Mouse (Mus musculus) MEL (cell line): ENCODE data around the gene Rad51b. TPM values are rescaled to one million over a fixed set of nuclear protein-coding genes. Genes with fewer than 3 reads are reported as not detected.

Source experiments
- DNase-seq: peaks from one replicate; pipeline ENCODE4 v3.0.0; 2011; ENCODE audit warnings: low read depth, low spot score
- H3K27ac ChIP-seq: 2 replicates; pipeline ENCODE4 v1.5.1; 2012; ENCODE audit warnings: low read depth, mild to moderate bottlenecking, control low read depth, low read length, moderate library complexity; ENCODE audit not compliant: control insufficient read depth
- H3K27me3 ChIP-seq, 2 experiments: fragments of 150-350 bp in 1 of 2; sonication (generic) in 1 of 2; 2 replicates each; pipeline ENCODE4 v1.6.1; 2012; ENCODE audit warnings: low read length in 2 of 2, mild to moderate bottlenecking in 2 of 2, improper control_type of control experiment in 1 of 2, moderate library complexity in 1 of 2; ENCODE audit not compliant: insufficient read depth in 2 of 2, control insufficient read depth in 1 of 2
- H3K36me3 ChIP-seq, 2 experiments: 2 replicates each; pipeline ENCODE4 v1.6.1; 2012 to 2014; ENCODE audit warnings: low read length in 2 of 2, improper control_type of control experiment in 1 of 2, inconsistent platforms in 1 of 2, mild to moderate bottlenecking in 1 of 2; ENCODE audit not compliant: insufficient read depth in 2 of 2, control insufficient read depth in 1 of 2
- H3K4me1 ChIP-seq, 2 experiments: fragments of 150-350 bp in 1 of 2; sonication (generic) in 1 of 2; 2 replicates each; pipeline ENCODE4 v1.6.1; 2012; ENCODE audit warnings: low read length in 2 of 2, improper control_type of control experiment in 1 of 2, mild to moderate bottlenecking in 1 of 2; ENCODE audit not compliant: insufficient read depth in 2 of 2, control insufficient read depth in 1 of 2
- H3K4me3 ChIP-seq, 2 experiments: fragments of 150-350 bp in 1 of 2; sonication (generic) in 1 of 2; 2 replicates each; pipeline ENCODE4 v1.5.1; 2012; ENCODE audit warnings: low read depth in 2 of 2, low read length in 2 of 2, mild to moderate bottlenecking in 2 of 2, moderate library complexity in 2 of 2, control low read depth in 1 of 2, improper control_type of control experiment in 1 of 2; ENCODE audit not compliant: control insufficient read depth in 1 of 2, insufficient read depth in 1 of 2
- H3K79me2 ChIP-seq: 2 replicates; pipeline ENCODE4 v1.6.1; 2012; ENCODE audit warnings: mild to moderate bottlenecking, low read length, moderate library complexity; ENCODE audit not compliant: control insufficient read depth, poor library complexity, insufficient read depth
- H3K9ac ChIP-seq: 2 replicates; pipeline ENCODE4 v1.6.1; 2012; ENCODE audit warnings: low read depth, mild to moderate bottlenecking, control low read depth, low read length, moderate library complexity; ENCODE audit not compliant: control insufficient read depth, poor library complexity, severe bottlenecking
- H3K9me3 ChIP-seq: fragments of 150-350 bp; sonication (generic); replicated peaks from 2 replicates; pipeline ENCODE4 v1.6.1; 2012; ENCODE audit warnings: mild to moderate bottlenecking, low read length, improper control_type of control experiment, moderate library complexity; ENCODE audit not compliant: insufficient read depth
- CTCF ChIP-seq, 3 experiments: IDR thresholded peaks in 2 of 3; conservative IDR thresholded peaks in 1 of 3; 2 replicates each; pipeline ENCODE4 v1.5.1; 2011 to 2012; ENCODE audit warnings: low read length in 3 of 3, low read depth in 2 of 3, mild to moderate bottlenecking in 2 of 3, improper control_type of control experiment in 1 of 3, inconsistent platforms in 1 of 3, mixed read lengths in 1 of 3, moderate library complexity in 1 of 3; ENCODE audit not compliant: control insufficient read depth in 1 of 3, insufficient read depth in 1 of 3, poor library complexity in 1 of 3, severe bottlenecking in 1 of 3
- E2F4 ChIP-seq: IDR thresholded peaks from 2 replicates; pipeline ENCODE4 v1.6.1; 2011; ENCODE audit warnings: low read depth, low read length, improper control_type of control experiment, borderline replicate concordance
- ELF1 ChIP-seq: IDR thresholded peaks from 2 replicates; pipeline ENCODE4 v1.6.1; 2014; ENCODE audit warnings: low read depth, mild to moderate bottlenecking, inconsistent platforms, low read length, improper control_type of control experiment, moderate library complexity
- GABPA ChIP-seq: IDR thresholded peaks from 2 replicates; pipeline ENCODE4 v1.6.1; 2012; ENCODE audit warnings: low read depth, mild to moderate bottlenecking, inconsistent platforms, low read length, improper control_type of control experiment, moderate library complexity
- GATA1 ChIP-seq: IDR thresholded peaks from 2 replicates; pipeline ENCODE4 v1.6.1; 2011; ENCODE audit warnings: low read depth, low read length, improper control_type of control experiment
- HCFC1 ChIP-seq: IDR thresholded peaks from 2 replicates; pipeline ENCODE4 v1.6.1; 2012; ENCODE audit warnings: low read depth, mild to moderate bottlenecking, inconsistent platforms, low read length, improper control_type of control experiment, moderate library complexity
- MAX ChIP-seq: IDR thresholded peaks from 2 replicates; pipeline ENCODE4 v1.6.1; 2011; ENCODE audit warnings: low read length, improper control_type of control experiment
- MEF2A ChIP-seq: IDR thresholded peaks from 2 replicates; pipeline ENCODE4 v1.6.1; 2014; ENCODE audit warnings: low read depth, mild to moderate bottlenecking, inconsistent platforms, low read length, improper control_type of control experiment; ENCODE audit not compliant: poor library complexity, insufficient replicate concordance, severe bottlenecking; ENCODE audit errors: extremely low read depth
- MYB ChIP-seq: IDR thresholded peaks from 2 replicates; pipeline ENCODE4 v1.6.1; 2011; ENCODE audit warnings: mild to moderate bottlenecking, low read depth, low read length, improper control_type of control experiment
- MYC ChIP-seq: IDR thresholded peaks from 2 replicates; pipeline ENCODE4 v1.6.1; 2011; ENCODE audit warnings: low read depth, mild to moderate bottlenecking, low read length, improper control_type of control experiment, moderate library complexity
- NELFE ChIP-seq: IDR thresholded peaks from 2 replicates; pipeline ENCODE4 v1.6.1; 2011; ENCODE audit warnings: low read depth, low read length, improper control_type of control experiment
- NRF1 ChIP-seq: IDR thresholded peaks from 2 replicates; pipeline ENCODE4 v1.6.1; 2014; ENCODE audit warnings: low read depth, mild to moderate bottlenecking, inconsistent platforms, low read length, improper control_type of control experiment, moderate library complexity; ENCODE audit not compliant: poor library complexity, insufficient read depth, severe bottlenecking
- POLR2AphosphoS2 ChIP-seq: IDR thresholded peaks from 2 replicates; pipeline ENCODE4 v1.6.1; 2011; ENCODE audit warnings: low read length, improper control_type of control experiment
- POLR2AphosphoS5 ChIP-seq: IDR thresholded peaks from 2 replicates; pipeline ENCODE4 v1.6.1; 2012; ENCODE audit warnings: low read depth, borderline replicate concordance, mild to moderate bottlenecking, inconsistent platforms, low read length, moderate library complexity, mixed read lengths
- RAD21 ChIP-seq: IDR thresholded peaks from 2 replicates; pipeline ENCODE4 v1.6.1; 2011; ENCODE audit warnings: mild to moderate bottlenecking, low read depth, low read length, improper control_type of control experiment
- RCOR1 ChIP-seq: IDR thresholded peaks from 2 replicates; pipeline ENCODE4 v1.6.1; 2012; ENCODE audit warnings: low read depth, mild to moderate bottlenecking, inconsistent platforms, low read length, improper control_type of control experiment
- SIN3A ChIP-seq: IDR thresholded peaks from 2 replicates; pipeline ENCODE4 v1.6.1; 2012; ENCODE audit warnings: low read length, improper control_type of control experiment, inconsistent platforms
- TAL1 ChIP-seq: IDR thresholded peaks from 2 replicates; pipeline ENCODE4 v1.6.1; 2012; ENCODE audit warnings: mild to moderate bottlenecking, inconsistent platforms, low read length, moderate library complexity, mixed read lengths
- TBP ChIP-seq: IDR thresholded peaks from 2 replicates; pipeline ENCODE4 v1.8.0; 2011; ENCODE audit warnings: low read depth, low read length, improper control_type of control experiment
- ZNF384 ChIP-seq: IDR thresholded peaks from 2 replicates; pipeline ENCODE4 v1.6.1; 2012; ENCODE audit warnings: low read depth, mild to moderate bottlenecking, inconsistent platforms, low read length, improper control_type of control experiment
- polyA plus RNA-seq, 2 experiments: library from polyadenylated mRNA; stranded (reverse) in 1 of 2; unstranded in 1 of 2; fragments of >175 nt in 1 of 2; fragments of >200 nt in 1 of 2; gene quantifications; 2 replicates each; pipeline versions ENCODE4 v1.2.1 to v1.2.4; 2012; ENCODE audit warnings: low replicate concordance in 2 of 2, low read depth in 1 of 2; ENCODE audit not compliant: insufficient read length in 2 of 2, insufficient read depth in 1 of 2, missing spikeins in 1 of 2
- total RNA-seq: library from RNA; depleted of rRNA; stranded (reverse); fragments of 300-350 nt; gene quantifications from 2 replicates; pipeline ENCODE4 v1.2.3, GENCODE M21; 2012

Gene Rad51b
- total and polyA plus RNA-seq, 3 experiments: 3.6 to 5.7 TPM; not detected in 1

DNA sequence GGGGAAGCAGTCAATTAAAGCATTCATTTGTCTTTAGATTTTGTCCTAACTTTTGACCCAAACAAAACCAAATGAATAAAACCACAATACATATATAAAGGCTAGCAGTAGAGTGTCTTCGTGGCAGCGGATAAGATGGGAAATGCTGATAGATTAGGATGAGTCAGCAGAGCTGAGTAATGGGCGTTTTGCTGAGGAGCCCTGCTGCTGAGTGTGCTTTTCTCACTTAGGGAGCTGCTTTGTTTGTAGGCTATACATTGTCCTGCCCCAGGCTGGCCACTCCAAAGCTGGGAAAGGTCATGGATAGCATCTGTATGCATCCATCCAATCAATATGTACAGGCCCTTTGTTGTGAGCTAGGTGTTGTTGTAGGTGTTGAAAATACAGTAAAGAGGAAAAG is 204.8 kb downstream of the Rad51b start (continued):
- TF ChIP-seq RCOR1 (no peak), ELF1 (no peak), NRF1 (no peak), GATA1 (peak; percentile 78), MYC (no peak), SIN3A (0 out of 2 replicates have a peak, but pooled peaks have one; percentile 23), ZNF384 (no peak), E2F4 (no peak)

DNA sequence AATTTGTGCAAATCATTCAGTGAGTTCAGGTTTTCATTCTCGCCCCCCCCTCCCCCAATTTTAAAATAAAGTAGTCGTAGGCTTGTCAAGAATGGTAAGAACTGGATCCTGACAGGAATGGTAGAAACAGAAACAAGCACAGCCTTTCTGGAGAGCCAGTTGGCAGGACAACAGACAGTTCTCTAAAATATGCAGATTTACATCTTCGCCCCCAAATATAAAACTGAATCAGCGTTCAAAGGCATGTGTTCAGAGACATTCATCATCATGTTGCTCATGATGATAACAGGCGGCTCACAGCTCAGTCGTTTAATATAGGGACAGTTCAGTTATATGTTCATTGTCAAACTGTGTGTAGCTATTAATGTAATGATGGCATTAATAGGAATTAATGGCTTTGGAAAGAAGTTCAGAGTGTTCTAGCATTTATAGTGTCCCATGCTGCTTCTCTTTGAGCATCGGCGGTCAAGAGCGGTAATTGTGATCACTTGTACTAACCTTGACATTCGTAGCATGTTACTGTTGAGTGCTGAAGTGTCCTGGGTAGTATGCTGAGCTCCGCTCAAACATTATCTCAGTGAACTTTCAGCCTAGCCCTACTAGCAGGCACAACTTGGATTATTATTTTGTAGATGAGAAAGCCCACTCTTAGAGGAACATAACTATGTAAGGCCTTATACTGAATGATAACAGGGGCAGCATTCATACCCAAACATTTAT is 205.9 kb downstream of the Rad51b start:
- no peak for DNase-seq
- H3K27ac ChIP-seq: no peak overlapping the region
- H3K27me3 ChIP-seq: no peaks in the 10 kb centered on the region
- H3K9ac ChIP-seq: no peak overlapping the region
- no peak for TF ChIP-seq RAD21
- TF ChIP-seq GABPA: no peak
- no peak for TF ChIP-seq NELFE
- no peak for TF ChIP-seq MEF2A
- no peak for TF ChIP-seq SIN3A
- TF ChIP-seq CTCF (IDR thresholded peaks at IDR 0.05 in 2 of 3, conservative IDR thresholded peaks at IDR 0.05 in 1 of 3; ENCODE audit: control insufficient read depth in 1 of 3, insufficient read depth in 1 of 3, low read depth in 2 of 3, low read length in 3 of 3, poor library complexity in 1 of 3, severe bottlenecking in 1 of 3): no peak
- TF ChIP-seq TBP: no peak
- TF ChIP-seq HCFC1: no peak
- no peak for TF ChIP-seq MAX
- no peak for TF ChIP-seq MYB
- TF ChIP-seq POLR2AphosphoS2: no peak
- no peak for TF ChIP-seq POLR2AphosphoS5
- TF ChIP-seq TAL1: no peak
- no peaks in the 10 kb centered on the region for H3K79me2 ChIP-seq
- H3K4me1 ChIP-seq: peaks cover 10 to 16% of the 10 kb centered on the region in 2 experiments
- H3K4me3 ChIP-seq: no peak overlapping the region
- H3K36me3 ChIP-seq: peaks cover 0 to 26% of the 10 kb centered on the region in 2 experiments; a peak in 2 of 4 replicates
- no peaks in the 10 kb centered on the region for H3K9me3 ChIP-seq
